ENCODE assay signal across 23 mouse cellular contexts in genomic region chr5:45097941-45098340, GRCm38 (mm10).
A peak's percentile ranks its signal among the peaks of the same experiment; 100 is the strongest.
DNase-seq lines count a peak whose midpoint lies in the region; ATAC-seq lines count a peak whose summit lies in the region.
"Had no signal": no experiment of that assay in that cellular context is flagged by ENCODE, and none has a peak within 500 bp of the region (broad histone marks: within the 10 kb centered on the region; RNA-seq: fewer than 3 reads in every experiment).

No protein-coding gene starts in this region.

- peak; percentile 4 to 20 for DNase-seq in heart, postnatal 10 days
- DNase-seq in heart, embryonic 10.5 days (ENCODE audit: low spot score), result no peak
- peak; percentile 31 to 52 for DNase-seq in lung, adult 18-20 months
- peak; percentile 72 for DNase-seq in lung, postnatal 10 days
- no peak for DNase-seq in neural tube, embryonic 10.5 days (ENCODE audit: extremely low spot score, low spot score)
- no peak for DNase-seq in thymus, postnatal 4 days
- no peak for DNase-seq in right cerebral cortex, postnatal 36 days (ENCODE audit: low spot score in 2 of 2)
- DNase-seq: adrenal gland, adult 8-10 months; cerebellum, adult 18-20 months; cerebellum, postnatal 14 days; kidney, adult 9 months; kidney, postnatal 25 days; layer of hippocampus, postnatal 36 days; liver, postnatal 0 days; thymus, postnatal 14 days had no signal

- no peaks in the 10 kb centered on the region for H3K27me3 ChIP-seq in heart, embryonic 10.5 days (ENCODE audit: insufficient read depth, poor library complexity, severe bottlenecking)
- H3K27me3 ChIP-seq: intestine, embryonic 15.5 days; limb, embryonic 12.5 days; midbrain, embryonic 15.5 days had no signal

- intact Hi-C loops in heart, postnatal 10 days (cut with DNase I), result no loop called here

- WGBS in heart, embryonic 10.5 days, result 58% methylated on average over 1 of the region's 1 CpGs

- H3K4me1 ChIP-seq in heart, embryonic 10.5 days, result no peaks in the 10 kb centered on the region
- H3K4me1 ChIP-seq: intestine, embryonic 15.5 days had no signal

- no peak overlapping the region for H3K27ac ChIP-seq in heart, embryonic 10.5 days
- H3K27ac ChIP-seq: forebrain, embryonic 10.5 days; hindbrain, embryonic 10.5 days; intestine, embryonic 15.5 days; limb, embryonic 12.5 days; midbrain, embryonic 15.5 days had no signal

- no peak for ATAC-seq in activated CD4-positive, CD25-positive, alpha-beta regulatory T cell, adult 4 months
- ATAC-seq: hindbrain, embryonic 16.5 days; intestine, embryonic 15.5 days; liver, postnatal 0 days; midbrain, embryonic 15.5 days; Patski had no signal

- H3K36me3 ChIP-seq in heart, embryonic 10.5 days, result no peaks in the 10 kb centered on the region
- H3K36me3 ChIP-seq: forebrain, embryonic 10.5 days; hindbrain, embryonic 10.5 days; intestine, embryonic 15.5 days; limb, embryonic 12.5 days; midbrain, embryonic 15.5 days had no signal

- no peak overlapping the region for H3K4me3 ChIP-seq in heart, embryonic 10.5 days
- H3K4me3 ChIP-seq: forebrain, embryonic 10.5 days; hindbrain, embryonic 10.5 days; intestine, embryonic 15.5 days; limb, embryonic 12.5 days; midbrain, embryonic 15.5 days had no signal

- no peaks in the 10 kb centered on the region for H3K9me3 ChIP-seq in heart, embryonic 10.5 days
- H3K9me3 ChIP-seq: forebrain, embryonic 10.5 days; hindbrain, embryonic 10.5 days; intestine, embryonic 15.5 days; limb, embryonic 12.5 days; midbrain, embryonic 15.5 days had no signal

Comparison
In these comparisons a context has a peak if more than half of its experiments do, and no peak if none do; other contexts are left out.
1. DNase-seq: peak in heart, postnatal 10 days (2 of 2), lung, adult 18-20 months (2 of 2) and lung, postnatal 10 days (single experiment); none in heart, embryonic 10.5 days (single experiment), neural tube, embryonic 10.5 days (single experiment), thymus, postnatal 4 days (single experiment) and right cerebral cortex, postnatal 36 days (0 of 2).